Mouse (Mus musculus): ENCODE measurements around the gene Tmem45a. TPM values are rescaled to one million over a fixed set of nuclear protein-coding genes. Genes with fewer than 3 reads are reported as not detected.
"Not testable (repeated sequence)": the region's sequence is repeated elsewhere in the genome, so short reads cannot be mapped to it uniquely, and the experiment has no call there.

Gene Tmem45a
- 1.7 and 2.0 TPM in 2 replicates for polyA plus RNA-seq (2012; rRNA removed)

DNA sequence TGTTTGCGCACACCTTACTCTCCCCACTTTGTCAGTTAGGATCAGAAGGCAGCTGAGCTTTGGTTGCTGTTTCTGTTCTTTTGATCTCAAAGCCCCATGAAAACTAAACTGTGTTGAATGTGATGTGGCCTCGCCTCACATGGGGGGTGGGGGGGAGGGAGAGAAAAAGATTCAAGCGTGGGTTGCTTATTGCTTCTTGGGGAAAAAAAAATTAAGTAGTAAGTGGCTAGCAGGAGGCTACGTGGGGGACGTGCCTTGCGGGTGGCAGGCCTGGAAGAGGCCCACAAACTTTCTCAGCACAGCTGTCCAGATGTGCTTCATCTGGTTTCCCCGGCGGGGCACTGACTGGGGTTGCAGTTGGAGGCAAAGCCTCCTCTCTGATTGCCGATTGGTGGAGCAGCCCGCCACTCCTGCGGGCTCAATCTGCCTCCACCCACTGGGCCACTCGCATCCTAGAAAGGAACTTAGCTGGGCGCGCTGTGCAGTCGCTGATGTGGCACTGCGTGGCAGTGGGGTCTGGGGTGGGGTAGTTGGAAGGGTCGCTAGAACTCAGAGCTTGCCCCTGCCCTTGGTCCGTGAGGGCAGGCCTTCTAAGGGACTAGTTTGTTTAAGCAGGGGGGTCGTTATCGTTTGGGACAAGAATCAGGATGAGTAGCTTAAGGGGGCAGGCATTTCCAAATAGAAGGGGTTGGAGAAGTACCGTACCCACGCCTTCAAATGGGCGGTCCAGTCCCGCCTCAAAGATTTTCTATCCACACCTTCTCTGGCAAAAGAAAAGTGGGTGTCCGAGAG, at the start of gene Tmem45a:
TSS of gene Tmem45a (minus strand) at position 343 of the 792 bp plus-strand sequence.
- H3K4me1 ChIP-seq (ENCODE audit: control insufficient read depth, insufficient read depth, low read length): no peaks in the 10 kb centered on the region
- 5% methylated on average over 25 of the region's 25 CpGs for WGBS
- H3K36me3 ChIP-seq (ENCODE audit: control insufficient read depth, insufficient read depth, low read length): no peaks in the 10 kb centered on the region
- H3K27me3 ChIP-seq (replicated peaks; ENCODE audit: control insufficient read depth, insufficient read depth, low read length): no peaks in the 10 kb centered on the region
- H3K4me3 ChIP-seq (ENCODE audit: insufficient read depth, low read depth, low read length): peak within 1 kb of the TSS; percentile 66
- DNase-seq: peak; percentile 82
- peak within 1 kb of the TSS; percentile 42; the same call in 1 of the 2 replicates for H3K27ac ChIP-seq (ENCODE audit: insufficient read depth, low read depth, low read length)
- TF ChIP-seq POLR2A (IDR thresholded peaks at IDR 0.05; ENCODE audit: low read depth, low read length) (no peak), CTCF (conservative IDR thresholded peaks at IDR 0.05; ENCODE audit: insufficient read depth, insufficient read length, low read depth, low read length) (no peak)

- DNase-seq: no peak
- no peak within 1 kb of the TSS for H3K4me3 ChIP-seq (ENCODE audit: insufficient read depth, low read depth, low read length)
- no peaks in the 10 kb centered on the region for H3K4me1 ChIP-seq (ENCODE audit: control insufficient read depth, insufficient read depth, low read length)
- 61% methylated on average over 3 of the region's 3 CpGs for WGBS
- no peaks in the 10 kb centered on the region for H3K36me3 ChIP-seq (ENCODE audit: control insufficient read depth, insufficient read depth, low read length)
- TF ChIP-seq POLR2A (IDR thresholded peaks at IDR 0.05; ENCODE audit: low read depth, low read length): no peak
- TF ChIP-seq CTCF (conservative IDR thresholded peaks at IDR 0.05; ENCODE audit: insufficient read depth, insufficient read length, low read depth, low read length): no peak
- no peak within 1 kb of the TSS for H3K27ac ChIP-seq (ENCODE audit: insufficient read depth, low read depth, low read length)
- no peaks in the 10 kb centered on the region for H3K27me3 ChIP-seq (replicated peaks; ENCODE audit: control insufficient read depth, insufficient read depth, low read length)
Measured at GRCm38 (mm10) chr16:56928023-56928422, 42.1 kb upstream of the Tmem45a start, which contains the start of gene Lnp1. TSS of gene Lnp1 (minus strand) at chr16:56928061.

- no peak overlapping the region for H3K4me3 ChIP-seq (ENCODE audit: insufficient read depth, low read depth, low read length)
- no peak overlapping the region for H3K27ac ChIP-seq (ENCODE audit: insufficient read depth, low read depth, low read length)
- peak; percentile 52 for DNase-seq
- 16% methylated on average over 8 of the region's 8 CpGs for WGBS
- TF ChIP-seq POLR2A (IDR thresholded peaks at IDR 0.05; ENCODE audit: low read depth, low read length) (no peak), CTCF (conservative IDR thresholded peaks at IDR 0.05; ENCODE audit: insufficient read depth, insufficient read length, low read depth, low read length) (no peak; the same call in 1 of the 2 replicates)
- H3K4me1 ChIP-seq (ENCODE audit: control insufficient read depth, insufficient read depth, low read length): no peaks in the 10 kb centered on the region
- H3K27me3 ChIP-seq (replicated peaks; ENCODE audit: control insufficient read depth, insufficient read depth, low read length): no peaks in the 10 kb centered on the region
- H3K36me3 ChIP-seq (ENCODE audit: control insufficient read depth, insufficient read depth, low read length): no peaks in the 10 kb centered on the region
Measured at GRCm38 (mm10) chr16:56920102-56920657, 34.2 kb upstream of the Tmem45a start.

- TF ChIP-seq POLR2A (IDR thresholded peaks at IDR 0.05; ENCODE audit: low read depth, low read length) (no peak), CTCF (conservative IDR thresholded peaks at IDR 0.05; ENCODE audit: insufficient read depth, insufficient read length, low read depth, low read length) (no peak)
- WGBS: 86% methylated on average over 7 of the region's 7 CpGs
- Histone ChIP-seq H3K27me3 (replicated peaks; ENCODE audit: control insufficient read depth, insufficient read depth, low read length) (no peaks in the 10 kb centered on the region), H3K4me3 (ENCODE audit: insufficient read depth, low read depth, low read length) (no peak overlapping the region), H3K36me3 (ENCODE audit: control insufficient read depth, insufficient read depth, low read length) (no peaks in the 10 kb centered on the region), H3K4me1 (ENCODE audit: control insufficient read depth, insufficient read depth, low read length) (no peaks in the 10 kb centered on the region), H3K27ac (ENCODE audit: insufficient read depth, low read depth, low read length) (no peak overlapping the region)
- no peak for DNase-seq
Measured at GRCm38 (mm10) chr16:56917230-56917629, 31.3 kb upstream of the Tmem45a start.

DNA sequence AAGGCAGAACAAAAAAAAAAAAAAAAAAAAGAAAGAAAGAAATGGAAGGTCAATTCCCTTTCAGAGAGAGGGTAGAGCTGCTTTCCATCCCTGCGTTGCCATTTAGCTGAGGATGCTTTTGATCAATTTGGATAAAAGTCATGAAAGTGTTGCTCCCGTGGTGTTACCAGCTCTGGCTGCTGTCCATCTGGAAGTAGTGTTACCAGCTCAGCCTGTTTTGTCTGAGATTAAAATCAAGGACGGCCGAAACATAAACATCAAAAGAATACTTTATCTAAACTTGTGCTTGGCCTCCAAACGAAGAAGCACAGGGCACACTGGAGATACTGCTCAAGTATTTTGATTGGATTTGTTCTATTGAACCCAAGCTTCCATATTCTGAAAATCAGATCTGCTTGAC, 23.0 kb upstream of the Tmem45a start:
- Histone ChIP-seq H3K4me3 (ENCODE audit: insufficient read depth, low read depth, low read length) (no peak overlapping the region), H3K27ac (ENCODE audit: insufficient read depth, low read depth, low read length) (no peak overlapping the region), H3K4me1 (ENCODE audit: control insufficient read depth, insufficient read depth, low read length) (no peaks in the 10 kb centered on the region), H3K27me3 (replicated peaks; ENCODE audit: control insufficient read depth, insufficient read depth, low read length) (no peaks in the 10 kb centered on the region), H3K36me3 (ENCODE audit: control insufficient read depth, insufficient read depth, low read length) (no peaks in the 10 kb centered on the region)
- WGBS: 69% methylated on average over 5 of the region's 5 CpGs
- DNase-seq: no peak
- TF ChIP-seq CTCF (conservative IDR thresholded peaks at IDR 0.05; ENCODE audit: insufficient read depth, insufficient read length, low read depth, low read length): no peak
- TF ChIP-seq POLR2A (IDR thresholded peaks at IDR 0.05; ENCODE audit: low read depth, low read length): no peak

DNA sequence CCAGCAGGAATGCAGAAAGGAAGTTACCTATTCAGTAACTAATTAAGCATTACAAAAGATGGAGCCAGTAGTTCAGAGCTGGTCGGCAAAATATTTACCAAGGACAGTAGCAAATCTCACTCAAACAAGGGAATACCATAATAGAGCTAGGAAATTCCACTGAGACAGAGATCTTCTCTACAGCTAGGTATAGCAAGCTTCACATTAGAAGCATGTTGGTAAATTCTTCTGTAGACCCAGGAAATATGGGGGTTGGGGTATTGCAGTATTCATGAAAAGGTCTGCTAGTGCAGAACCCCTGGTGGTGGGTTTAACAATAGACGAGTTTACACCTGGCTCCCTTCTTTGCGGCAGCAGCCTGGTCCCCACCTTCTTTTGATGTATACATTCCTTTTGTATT, 16.2 kb upstream of the Tmem45a start:
- H3K4me3 ChIP-seq (ENCODE audit: insufficient read depth, low read depth, low read length); H3K27ac ChIP-seq (ENCODE audit: insufficient read depth, low read depth, low read length); H3K27me3 ChIP-seq (replicated peaks; ENCODE audit: control insufficient read depth, insufficient read depth, low read length); H3K4me1 ChIP-seq (ENCODE audit: control insufficient read depth, insufficient read depth, low read length); H3K36me3 ChIP-seq (ENCODE audit: control insufficient read depth, insufficient read depth, low read length): not testable (repeated sequence)
- 53% methylated on average over 3 of the region's 3 CpGs for WGBS
- peak; percentile 20 for DNase-seq

- Histone ChIP-seq H3K4me3 (ENCODE audit: insufficient read depth, low read depth, low read length) (no peak overlapping the region), H3K27ac (ENCODE audit: insufficient read depth, low read depth, low read length) (no peak overlapping the region), H3K4me1 (ENCODE audit: control insufficient read depth, insufficient read depth, low read length) (no peaks in the 10 kb centered on the region), H3K27me3 (replicated peaks; ENCODE audit: control insufficient read depth, insufficient read depth, low read length) (no peaks in the 10 kb centered on the region), H3K36me3 (ENCODE audit: control insufficient read depth, insufficient read depth, low read length) (no peaks in the 10 kb centered on the region)
- WGBS: 80% methylated on average over 5 of the region's 5 CpGs
- no peak for TF ChIP-seq POLR2A (IDR thresholded peaks at IDR 0.05; ENCODE audit: low read depth, low read length)
- TF ChIP-seq CTCF (conservative IDR thresholded peaks at IDR 0.05; ENCODE audit: insufficient read depth, insufficient read length, low read depth, low read length): no peak
- DNase-seq: no peak
Measured at GRCm38 (mm10) chr16:56891583-56891982, 5.6 kb upstream of the Tmem45a start.
